Mouse (Mus musculus) adrenal gland (tissue): ENCODE data around the gene Fndc3b.

Experiments used
- intact Hi-C: fragments of 180-260 bp; cut with DNase I; formaldehyde crosslinking; loops from one replicate; pipeline ENCODE4 v1.15.1; 2025

The Fndc3b gene

GRCm38 (mm10) chr3:27709906-27710647 is 1.0 kb downstream of the Fndc3b start:
- intact Hi-C loops = loop anchor here (2.0 to 10.0 kb wide), 4 partner anchors 125 to 395 kb away; no protein-coding TSS in a partner anchor

- intact Hi-C loops = loop anchor here (10.0 kb wide), 1 partner anchor 234 kb away; no protein-coding TSS in a partner anchor
Observed at GRCm38 (mm10) chr3:27709096-27709905, 1.8 kb downstream of the Fndc3b start.

DNA sequence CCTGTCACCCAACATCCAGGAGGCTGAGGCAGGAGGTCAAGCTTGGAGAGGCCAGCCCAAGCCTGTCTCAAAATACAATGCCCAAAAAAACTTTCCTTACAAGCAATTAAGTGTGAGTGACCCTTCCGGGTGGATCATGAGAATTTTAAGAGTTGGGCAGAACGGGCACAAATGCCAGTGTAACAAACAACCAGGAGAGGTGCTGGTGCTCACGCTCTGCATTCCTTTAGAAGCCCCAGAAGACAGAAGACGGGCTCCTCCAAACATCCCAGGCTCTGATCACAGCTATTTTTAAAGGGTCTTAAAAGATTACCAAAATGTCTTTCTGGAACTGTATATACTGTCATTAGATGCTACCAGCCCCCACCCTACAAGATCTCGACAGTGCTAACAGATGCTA is 2.5 kb downstream of the Fndc3b start:
- intact Hi-C loops = loop anchor here (10.0 kb wide), 1 partner anchor 234 kb away; no protein-coding TSS in a partner anchor

- intact Hi-C loops = loop anchor here (10.0 kb wide), 1 partner anchor 231 kb away; no protein-coding TSS in a partner anchor
Observed at GRCm38 (mm10) chr3:27705761-27706160, 5.3 kb downstream of the Fndc3b start.

GRCm38 (mm10) chr3:27705056-27705455 is 6.1 kb downstream of the Fndc3b start:
- intact Hi-C loops = loop anchor here (10.0 kb wide), 1 partner anchor 230 kb away; no protein-coding TSS in a partner anchor

- intact Hi-C loops = loop anchor here (10.0 kb wide), 1 partner anchor 230 kb away; no protein-coding TSS in a partner anchor
Observed at GRCm38 (mm10) chr3:27704641-27705040, 6.5 kb downstream of the Fndc3b start.

DNA sequence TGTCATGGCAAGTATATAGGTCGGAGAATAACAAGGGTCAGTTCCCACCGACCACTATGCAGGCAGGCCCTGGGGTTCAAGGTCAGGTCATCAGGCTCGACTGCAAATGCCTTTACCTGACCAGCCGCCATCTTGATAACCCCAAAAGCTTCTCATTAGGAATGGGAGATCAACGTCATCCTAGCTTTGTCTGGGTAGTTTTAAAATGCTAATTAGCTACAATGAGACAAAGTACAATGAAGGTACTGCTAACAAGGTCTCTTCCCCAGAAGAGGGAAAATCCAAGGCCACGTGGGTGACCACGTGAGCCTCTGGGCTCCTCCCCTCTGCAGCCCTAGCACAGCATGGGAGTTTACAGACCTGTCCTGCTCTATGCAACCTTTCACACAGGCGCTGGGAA is 7.6 kb downstream of the Fndc3b start:
- intact Hi-C loops = loop anchor here (10.0 kb wide), 1 partner anchor 229 kb away; no protein-coding TSS in a partner anchor

GRCm38 (mm10) chr3:27703081-27703480 is 8.0 kb downstream of the Fndc3b start:
- intact Hi-C loops = loop anchor here (10.0 kb wide), 1 partner anchor 228 kb away; no protein-coding TSS in a partner anchor

DNA sequence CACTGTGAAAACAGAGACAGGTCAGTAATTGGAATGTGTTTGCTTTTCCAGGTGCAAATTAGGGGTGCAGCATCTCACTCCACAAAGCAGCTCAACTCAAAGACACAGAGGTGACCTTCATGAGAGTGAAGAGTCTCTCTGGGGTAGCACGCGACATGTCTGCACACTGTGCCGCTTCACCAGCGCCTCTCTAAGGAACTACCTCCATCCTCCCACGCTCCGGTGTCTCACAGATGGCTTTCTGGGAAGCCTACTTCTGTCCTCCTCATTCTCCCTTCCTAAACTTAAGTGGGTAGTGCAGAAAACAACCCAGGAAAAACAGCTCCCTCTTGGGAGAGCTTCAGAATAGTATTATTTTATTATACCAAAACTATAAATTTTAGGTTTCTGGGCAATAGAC is 12.4 kb downstream of the Fndc3b start:
- intact Hi-C loops = no loop called here

DNA sequence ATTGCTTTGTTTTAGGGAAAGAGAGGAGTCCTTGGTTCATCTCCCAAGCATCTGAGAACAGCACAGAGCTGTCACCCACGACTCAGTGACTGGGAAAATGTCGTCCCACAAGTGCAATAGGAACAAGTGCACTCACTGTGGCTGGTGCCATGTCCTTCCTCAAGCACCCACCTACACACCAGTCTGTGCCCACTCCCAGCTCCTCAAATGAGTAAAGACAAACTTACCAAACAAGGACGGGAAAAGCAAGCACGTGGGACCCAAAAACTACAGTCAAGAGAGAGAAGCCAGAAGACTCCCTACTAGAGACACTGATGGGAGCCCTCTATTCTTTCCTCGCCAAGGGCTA is 14.7 kb downstream of the Fndc3b start:
- intact Hi-C loops = no loop called here

- intact Hi-C loops = no loop called here
Observed at GRCm38 (mm10) chr3:27695612-27696448, 15.3 kb downstream of the Fndc3b start.

DNA sequence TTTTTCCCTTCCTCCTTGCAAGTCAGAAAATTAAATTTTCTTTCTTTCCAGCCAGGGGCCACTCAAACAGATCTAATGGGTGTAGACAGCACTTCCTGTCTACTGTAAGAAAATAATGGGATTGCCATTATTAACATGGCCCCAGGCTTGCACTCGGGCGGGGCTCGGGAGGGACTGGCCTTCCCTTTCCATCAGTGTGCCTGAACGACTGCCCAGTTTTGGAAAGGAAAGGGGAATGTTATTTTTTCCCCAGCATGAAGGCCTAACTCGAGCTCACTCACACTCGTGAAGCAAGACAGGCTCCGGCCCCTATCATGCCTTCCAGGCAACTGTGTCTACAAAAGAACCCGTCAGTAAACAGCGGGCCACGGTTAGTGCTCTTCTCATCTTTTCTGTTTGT is 16.5 kb downstream of the Fndc3b start:
- intact Hi-C loops = no loop called here

DNA sequence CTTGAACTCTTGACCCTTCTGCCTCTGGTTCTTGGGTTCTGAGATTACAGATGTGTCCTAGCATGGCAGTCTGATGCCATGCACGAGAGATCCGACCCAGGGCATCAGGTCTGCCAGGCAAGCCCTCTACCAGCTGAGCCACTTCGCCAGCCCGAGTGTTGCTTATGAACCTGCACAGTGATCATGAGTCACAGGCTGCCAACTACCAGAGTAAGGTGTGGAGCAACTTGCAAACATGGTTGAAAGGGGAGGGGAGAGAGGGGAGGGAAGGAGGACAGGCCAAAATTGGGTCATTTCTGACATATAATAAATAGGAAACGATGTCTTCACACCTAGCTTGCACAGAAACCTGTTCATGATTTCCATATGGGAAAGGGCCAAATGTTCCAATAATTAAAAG is 17.0 kb downstream of the Fndc3b start:
- intact Hi-C loops = no loop called here

- intact Hi-C loops = no loop called here
Observed at GRCm38 (mm10) chr3:27691486-27692160, 19.5 kb downstream of the Fndc3b start.

DNA sequence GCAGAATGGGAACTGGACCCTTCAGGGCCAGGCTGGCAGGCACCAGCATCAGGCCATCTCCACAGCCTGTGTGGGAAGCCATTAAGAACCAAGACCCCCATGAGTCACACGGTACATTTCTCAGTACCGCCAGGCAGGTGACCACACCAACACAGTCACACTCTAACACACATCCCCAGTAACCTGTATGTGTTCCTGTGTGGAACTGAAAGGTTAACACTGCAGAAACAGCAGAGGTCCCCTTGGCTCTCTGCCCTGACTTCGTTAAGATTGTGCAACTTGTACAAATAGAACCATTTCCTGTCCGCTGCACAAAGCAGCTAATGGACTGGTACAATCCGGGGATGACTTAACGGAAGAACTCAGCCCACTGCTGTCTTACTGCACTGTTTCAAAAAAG is 21.1 kb downstream of the Fndc3b start:
- intact Hi-C loops = no loop called here

- intact Hi-C loops = loop anchor here (5.0 kb wide), 1 partner anchor 37 kb away; no protein-coding TSS in a partner anchor
Observed at GRCm38 (mm10) chr3:27689149-27689865, 21.8 kb downstream of the Fndc3b start.

DNA sequence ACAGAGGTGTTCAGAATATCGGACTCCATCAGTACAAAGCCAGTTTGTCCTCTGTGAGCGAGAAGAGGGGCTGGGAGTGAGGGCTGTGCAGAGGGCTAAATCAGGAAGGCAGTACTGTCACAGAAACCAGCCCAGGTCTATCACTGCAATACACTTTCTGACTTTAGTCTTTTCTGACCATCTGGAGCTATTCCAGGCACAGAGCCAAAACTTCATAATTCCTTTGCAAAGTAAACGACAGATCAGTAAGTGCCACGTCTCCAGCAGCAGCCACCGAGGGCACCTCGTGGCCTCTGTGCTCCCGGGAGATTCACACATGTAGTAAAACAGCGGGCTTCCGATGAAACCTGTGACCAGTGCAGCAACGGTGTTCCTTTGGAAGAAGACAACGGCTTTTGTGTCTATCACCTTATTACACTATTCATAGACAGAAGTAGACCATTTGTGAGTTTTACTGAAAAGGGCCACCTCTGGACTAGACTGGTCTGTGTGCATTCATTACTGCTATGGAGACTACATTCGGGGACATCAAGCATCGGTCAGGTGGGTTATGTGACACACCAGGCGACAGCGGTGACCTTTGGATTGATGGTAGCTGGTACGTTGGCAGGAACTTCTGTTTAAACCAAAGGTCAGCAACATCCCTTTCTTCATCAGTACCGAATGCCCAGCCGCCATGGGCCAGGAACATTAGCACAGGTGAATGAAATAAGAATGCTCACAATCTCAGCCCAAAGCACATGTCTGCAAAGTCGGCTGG is 24.2 kb downstream of the Fndc3b start:
- intact Hi-C loops = loop anchor here (5.0 kb wide), 1 partner anchor 35 kb away; no protein-coding TSS in a partner anchor

DNA sequence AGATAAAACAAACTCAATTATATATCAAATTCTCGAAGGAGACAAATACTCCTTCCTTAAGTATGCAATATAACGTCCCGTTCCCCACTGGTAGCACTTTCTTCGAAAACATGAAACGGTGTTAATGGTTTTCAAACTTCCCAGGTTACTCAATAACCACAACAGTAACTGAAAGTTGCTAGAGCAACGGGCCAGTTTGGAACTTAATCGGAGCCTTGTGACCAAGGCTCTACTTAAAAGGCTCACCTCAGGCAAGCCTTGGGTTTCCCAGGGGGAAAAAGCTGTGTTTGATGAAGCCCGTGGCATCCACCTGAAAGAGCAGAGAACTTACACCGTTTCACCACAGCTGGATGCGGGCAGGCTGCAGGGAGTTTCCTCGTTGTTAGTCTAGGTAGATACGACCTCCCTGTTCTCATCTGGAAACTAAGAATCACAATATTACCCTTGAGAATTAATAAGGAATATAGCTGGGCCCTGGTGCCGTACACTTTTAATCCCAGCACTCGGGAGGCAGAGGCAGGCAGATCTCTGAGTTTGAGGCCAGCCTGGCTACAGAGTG is 25.4 kb downstream of the Fndc3b start:
- intact Hi-C loops = loop anchor here (5.0 kb wide), 1 partner anchor 33 kb away; no protein-coding TSS in a partner anchor

- intact Hi-C loops = loop anchor here (5.0 kb wide), 1 partner anchor 33 kb away; no protein-coding TSS in a partner anchor
Observed at GRCm38 (mm10) chr3:27685134-27685533, 26.0 kb downstream of the Fndc3b start.
